Comparison of ENCODE assay signal across 13 mouse cellular contexts in the genomic region with DNA sequence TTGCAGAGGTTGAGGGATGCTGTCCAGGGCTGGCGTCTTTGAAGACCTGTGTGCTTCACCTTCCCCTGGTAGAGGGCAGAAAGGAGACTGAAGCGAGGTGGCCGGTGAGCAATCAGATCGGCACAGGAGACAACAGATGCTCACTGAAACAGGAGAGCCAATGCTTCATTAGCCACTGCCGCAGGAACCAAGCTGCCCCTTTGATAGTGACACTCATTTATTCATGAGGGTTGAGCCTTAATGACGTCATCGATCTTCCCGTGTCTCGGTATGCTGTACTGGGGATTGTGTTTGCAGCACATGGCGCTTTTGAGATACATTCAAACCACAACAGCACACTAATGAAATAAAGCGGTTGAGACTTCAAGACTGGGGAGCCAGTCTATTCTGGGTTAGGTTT.
DNase-seq lines count a peak whose midpoint lies in the region; ATAC-seq and TF ChIP-seq lines count a peak whose summit lies in the region.
"Had no signal": no experiment of that assay in that cellular context is flagged by ENCODE, and none has a peak within 500 bp of the region (broad histone marks: within the 10 kb centered on the region; RNA-seq: fewer than 3 reads in every experiment).

No protein-coding gene starts in this region.

- H3K9ac ChIP-seq in hindbrain, embryonic 11.5 days (ENCODE audit: low read depth, low read length): no peak overlapping the region
- no peak overlapping the region for H3K9ac ChIP-seq in forebrain, embryonic 15.5 days (replicated peaks)
- H3K9ac ChIP-seq: embryonic facial prominence, embryonic 15.5 days; heart, embryonic 13.5 days had no signal

- peak; percentile 76 for ATAC-seq in hindbrain, embryonic 11.5 days (ENCODE audit: low FRiP score)
- ATAC-seq in forebrain, embryonic 15.5 days (replicated peaks): peak; percentile 60
- ATAC-seq in megakaryocyte progenitor cell, adult 5-6 weeks (replicated peaks; ENCODE audit: poor library complexity): no peak

- no peaks in the 10 kb centered on the region for H3K36me3 ChIP-seq in hindbrain, embryonic 11.5 days (ENCODE audit: control insufficient read depth, insufficient read depth, low read length)
- H3K36me3 ChIP-seq in hindbrain, embryonic 10.5 days: peaks cover 27% of the 10 kb centered on the region
- H3K36me3 ChIP-seq in forebrain, embryonic 15.5 days: 0 out of 2 replicates have a peak, but pooled peaks cover 3% of the 10 kb centered on the region
- peaks cover 51% of the 10 kb centered on the region for H3K36me3 ChIP-seq in myocyte (ENCODE audit: control insufficient read depth, insufficient read depth)

- no peak overlapping the region for H3ac ChIP-seq in myocyte (ENCODE audit: control insufficient read depth, insufficient read length)

- H3K4me2 ChIP-seq in hindbrain, embryonic 11.5 days (replicated peaks; ENCODE audit: low read depth, low read length): no peak overlapping the region
- no peak overlapping the region for H3K4me2 ChIP-seq in forebrain, embryonic 15.5 days (replicated peaks)
- H3K4me2 ChIP-seq in myocyte (ENCODE audit: low read depth): no peak overlapping the region
- H3K4me2 ChIP-seq: embryonic facial prominence, embryonic 15.5 days; heart, embryonic 13.5 days had no signal

- H3K4me1 ChIP-seq in hindbrain, embryonic 11.5 days (replicated peaks; ENCODE audit: control insufficient read depth, insufficient read depth, low read length): no peaks in the 10 kb centered on the region; the same call in 1 of the 2 replicates
- peaks cover 8% of the 10 kb centered on the region for H3K4me1 ChIP-seq in hindbrain, embryonic 10.5 days (replicated peaks)
- peaks cover 13% of the 10 kb centered on the region for H3K4me1 ChIP-seq in forebrain, embryonic 15.5 days
- H3K4me1 ChIP-seq: embryonic facial prominence, embryonic 15.5 days had no signal

- no peaks in the 10 kb centered on the region for H3K79me2 ChIP-seq in myocyte (ENCODE audit: control insufficient read depth, insufficient read depth)

- H3K27me3 ChIP-seq in hindbrain, embryonic 11.5 days (ENCODE audit: control insufficient read depth, insufficient read depth, low read length): no peaks in the 10 kb centered on the region
- H3K27me3 ChIP-seq in hindbrain, embryonic 10.5 days (ENCODE audit: insufficient read depth, poor library complexity, severe bottlenecking): no peaks in the 10 kb centered on the region
- H3K27me3 ChIP-seq in forebrain, embryonic 15.5 days: no peaks in the 10 kb centered on the region
- H3K27me3 ChIP-seq in myocyte (ENCODE audit: control insufficient read depth, insufficient read depth, insufficient read length): no peaks in the 10 kb centered on the region
- H3K27me3 ChIP-seq: embryonic facial prominence, embryonic 15.5 days; heart, embryonic 13.5 days had no signal

- H3K4me3 ChIP-seq in hindbrain, embryonic 11.5 days (ENCODE audit: low read depth, low read length): no peak overlapping the region
- no peak overlapping the region for H3K4me3 ChIP-seq in hindbrain, embryonic 10.5 days
- H3K4me3 ChIP-seq in forebrain, embryonic 15.5 days: no peak overlapping the region
- no peak overlapping the region for H3K4me3 ChIP-seq in myocyte
- H3K4me3 ChIP-seq: embryonic facial prominence, embryonic 15.5 days; heart, embryonic 13.5 days had no signal

- peak; percentile 34 for DNase-seq in hindbrain, embryonic 11.5 days (ENCODE audit: low spot score)
- no peak for DNase-seq in hindbrain, embryonic 10.5 days (ENCODE audit: low spot score)
- peak; percentile 61 for DNase-seq in brain, adult 2 months (ENCODE audit: low read depth, low spot score)
- DNase-seq in left cerebral cortex, postnatal 14 days (ENCODE audit: low spot score in 2 of 2): no peak
- no peak for DNase-seq in urinary bladder, postnatal 25 days (ENCODE audit: low spot score)
- DNase-seq: adrenal gland, postnatal 14 days; cerebellum, adult 11-12 months; thymus, postnatal 25 days had no signal

- 60% methylated on average over 11 of the region's 11 CpGs for WGBS in hindbrain, embryonic 11.5 days
- WGBS in hindbrain, embryonic 10.5 days: 65% methylated on average over 11 of the region's 11 CpGs
- 19% methylated on average over 11 of the region's 11 CpGs for WGBS in forebrain, embryonic 15.5 days

- intact Hi-C loops in left cerebral cortex, postnatal 14 days (cut with DNase I): no loop called here

- no peak overlapping the region for H3K27ac ChIP-seq in hindbrain, embryonic 11.5 days (ENCODE audit: low read depth, low read length)
- no peak overlapping the region for H3K27ac ChIP-seq in hindbrain, embryonic 10.5 days
- no peak overlapping the region for H3K27ac ChIP-seq in forebrain, embryonic 15.5 days (replicated peaks)

- no peak for TF ChIP-seq POLR2A in myocyte (IDR thresholded peaks at IDR 0.05; ENCODE audit: insufficient read length, low read depth)

- no peaks in the 10 kb centered on the region for H3K9me3 ChIP-seq in hindbrain, embryonic 11.5 days (ENCODE audit: control insufficient read depth, low read length)
- no peaks in the 10 kb centered on the region for H3K9me3 ChIP-seq in hindbrain, embryonic 10.5 days
- H3K9me3 ChIP-seq in forebrain, embryonic 15.5 days: no peaks in the 10 kb centered on the region
- H3K9me3 ChIP-seq: embryonic facial prominence, embryonic 15.5 days; heart, embryonic 13.5 days had no signal

TF ChIP-seq in myocyte, 11 proteins besides CTCF, POLR2A, EP300 and RAD21:
- TF ChIP-seq USF1 (IDR thresholded peaks at IDR 0.05; ENCODE audit: low read depth) (no peak), POLR2AphosphoS2 (IDR thresholded peaks at IDR 0.05; ENCODE audit: insufficient read length, low read depth) (peak; percentile 19)
TF ChIP-seq in myocyte: peak in this region for 1.

Comparison
In these comparisons a context has a peak if more than half of its experiments do, and no peak if none do; other contexts are left out.
1. DNase-seq: peak in hindbrain, embryonic 11.5 days (single experiment) and brain, adult 2 months (single experiment); none in hindbrain, embryonic 10.5 days (single experiment), left cerebral cortex, postnatal 14 days (0 of 2) and urinary bladder, postnatal 25 days (single experiment).